Mouse (Mus musculus): ENCODE data around the gene Myh13.

The Myh13 gene

GRCm38 (mm10) chr11:67390679-67391384 lies 69.4 kb downstream of the Myh13 start:
- DNase-seq: no peak

- no peak for DNase-seq
Observed at GRCm38 (mm10) chr11:67392369-67392768, 70.9 kb downstream of the Myh13 start.

- DNase-seq: no peak
Observed at GRCm38 (mm10) chr11:67400956-67401355, 79.5 kb downstream of the Myh13 start.

GRCm38 (mm10) chr11:67414346-67414940 lies 93.0 kb downstream of the Myh13 start:
- no peak for DNase-seq

Measured in retina, postnatal 1 day (tissue).